Mouse (Mus musculus) myocyte (in vitro differentiated cells): Measurements from ENCODE around the gene Anks1.

ENCODE experiments used
- CEBPB ChIP-seq: IDR thresholded peaks from 2 replicates; pipeline ENCODE4 v1.6.1; 2011; ENCODE audit warnings: mild to moderate bottlenecking, moderate library complexity; ENCODE audit not compliant: poor library complexity, insufficient read depth, severe bottlenecking
- MAX ChIP-seq: IDR thresholded peaks from one replicate; pipeline ENCODE4 v1.6.1; 2011; ENCODE audit warnings: low read depth, mild to moderate bottlenecking, control low read depth
- MYOD1 ChIP-seq, 3 experiments: IDR thresholded peaks; one replicate each; pipeline ENCODE4 v1.6.1; 2011; ENCODE audit warnings: control low read depth in 2 of 3, low read depth in 2 of 3, mild to moderate bottlenecking in 2 of 3, moderate library complexity in 1 of 3; ENCODE audit not compliant: insufficient read length in 2 of 3, control insufficient read depth in 1 of 3
- POLR2A ChIP-seq: IDR thresholded peaks from one replicate; pipeline ENCODE4 v1.6.1; 2011; ENCODE audit warnings: low read depth, mild to moderate bottlenecking, control low read depth, moderate library complexity; ENCODE audit not compliant: insufficient read length
- POLR2AphosphoS2 ChIP-seq: IDR thresholded peaks from one replicate; pipeline ENCODE4 v1.6.1; 2011; ENCODE audit warnings: low read depth, control low read depth; ENCODE audit not compliant: insufficient read length
- REST ChIP-seq: IDR thresholded peaks from one replicate; pipeline ENCODE4 v1.6.1; 2011; ENCODE audit warnings: mild to moderate bottlenecking, control low read depth, moderate library complexity; ENCODE audit not compliant: insufficient read depth, insufficient read length
- SRF ChIP-seq: IDR thresholded peaks from one replicate; pipeline ENCODE4 v1.6.1; 2011; ENCODE audit warnings: low read depth; ENCODE audit not compliant: control insufficient read depth, insufficient read length
- TCF12 ChIP-seq: IDR thresholded peaks from one replicate; pipeline ENCODE4 v1.6.1; 2011; ENCODE audit warnings: mild to moderate bottlenecking, control low read depth; ENCODE audit not compliant: poor library complexity, insufficient read depth, severe bottlenecking
- TCF3 ChIP-seq: IDR thresholded peaks from one replicate; pipeline ENCODE4 v1.6.1; 2011; ENCODE audit warnings: low read depth, control low read depth; ENCODE audit not compliant: insufficient read length
- USF1 ChIP-seq: IDR thresholded peaks from one replicate; pipeline ENCODE4 v1.6.1; 2011; ENCODE audit warnings: low read depth, mild to moderate bottlenecking, control low read depth, moderate library complexity

DNA sequence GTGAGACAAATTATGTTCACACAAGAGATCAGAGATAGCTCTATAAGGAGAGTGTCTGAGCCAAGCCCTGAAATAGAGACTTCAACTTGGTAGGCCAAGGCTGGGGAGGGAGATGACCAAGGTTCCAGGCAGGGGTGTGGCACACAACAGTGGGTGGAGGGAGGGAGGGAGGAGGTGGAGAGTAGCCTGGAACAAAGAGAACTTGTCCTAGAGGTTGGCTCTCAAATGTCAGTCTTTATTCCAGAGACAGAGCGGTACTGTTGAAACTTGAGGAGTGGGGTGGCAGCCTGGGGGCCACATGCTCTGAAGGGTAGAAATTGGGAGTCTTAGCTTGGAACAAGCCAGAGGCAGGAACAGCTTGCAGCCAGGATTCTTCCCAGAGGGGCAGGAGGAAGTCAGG is 91.7 kb downstream of the Anks1 start:
- TF ChIP-seq POLR2A (no peak), POLR2AphosphoS2 (no peak), MYOD1 (IDR thresholded peaks at IDR 0.05; ENCODE audit: control insufficient read depth in 1 of 3, insufficient read length in 2 of 3, low read depth in 2 of 3) (no peak), CEBPB (no peak), MAX (no peak), TCF12 (no peak), TCF3 (no peak), REST (no peak), USF1 (no peak), SRF (no peak)
